Mouse (Mus musculus) lung, adult 2 months (tissue): ENCODE data around the gene Gm26741.

Experiments
- CTCF ChIP-seq: fragments of 200-500 bp; IDR thresholded peaks from 2 replicates; pipeline ENCODE4 v1.5.1; 2011; ENCODE audit warnings: mild to moderate bottlenecking, low read length, control low read depth; ENCODE audit not compliant: insufficient read depth
- POLR2A ChIP-seq: fragments of 200-500 bp; IDR thresholded peaks from 2 replicates; pipeline ENCODE4 v1.6.1; 2011; ENCODE audit warnings: low read depth, mild to moderate bottlenecking, control low read depth, low read length, borderline replicate concordance; ENCODE audit errors: extremely low read depth

DNA sequence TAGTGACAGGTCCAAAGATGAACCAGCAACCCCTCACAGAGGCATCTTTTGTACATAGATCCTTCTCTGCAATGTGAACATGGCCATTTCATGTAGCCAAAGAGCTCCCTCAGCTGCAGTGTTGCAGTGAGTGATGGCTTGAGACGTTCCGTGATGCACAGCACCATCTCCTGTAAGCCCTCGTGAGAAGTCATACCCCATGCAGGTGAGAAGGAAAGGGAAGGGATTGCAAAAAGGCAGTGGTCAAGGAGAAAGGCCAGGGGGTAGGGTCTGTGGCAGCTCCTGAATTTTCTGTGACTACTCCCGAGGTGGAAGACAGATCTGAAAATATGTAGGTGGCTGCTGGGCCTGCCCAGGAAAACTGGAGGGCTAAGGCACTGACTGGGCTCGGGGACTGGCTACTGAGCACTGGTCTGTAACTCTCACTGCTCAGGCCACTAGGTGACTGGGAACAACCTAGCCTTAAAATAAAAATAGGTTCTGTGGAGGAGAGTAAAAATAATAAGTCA lies 30.4 kb downstream of the Gm26741 start, which contains the start of gene Nepn:
- TF ChIP-seq CTCF (no peak), POLR2A (no peak)
